8 mouse cellular contexts compared by ENCODE assay signal in the genomic region with DNA sequence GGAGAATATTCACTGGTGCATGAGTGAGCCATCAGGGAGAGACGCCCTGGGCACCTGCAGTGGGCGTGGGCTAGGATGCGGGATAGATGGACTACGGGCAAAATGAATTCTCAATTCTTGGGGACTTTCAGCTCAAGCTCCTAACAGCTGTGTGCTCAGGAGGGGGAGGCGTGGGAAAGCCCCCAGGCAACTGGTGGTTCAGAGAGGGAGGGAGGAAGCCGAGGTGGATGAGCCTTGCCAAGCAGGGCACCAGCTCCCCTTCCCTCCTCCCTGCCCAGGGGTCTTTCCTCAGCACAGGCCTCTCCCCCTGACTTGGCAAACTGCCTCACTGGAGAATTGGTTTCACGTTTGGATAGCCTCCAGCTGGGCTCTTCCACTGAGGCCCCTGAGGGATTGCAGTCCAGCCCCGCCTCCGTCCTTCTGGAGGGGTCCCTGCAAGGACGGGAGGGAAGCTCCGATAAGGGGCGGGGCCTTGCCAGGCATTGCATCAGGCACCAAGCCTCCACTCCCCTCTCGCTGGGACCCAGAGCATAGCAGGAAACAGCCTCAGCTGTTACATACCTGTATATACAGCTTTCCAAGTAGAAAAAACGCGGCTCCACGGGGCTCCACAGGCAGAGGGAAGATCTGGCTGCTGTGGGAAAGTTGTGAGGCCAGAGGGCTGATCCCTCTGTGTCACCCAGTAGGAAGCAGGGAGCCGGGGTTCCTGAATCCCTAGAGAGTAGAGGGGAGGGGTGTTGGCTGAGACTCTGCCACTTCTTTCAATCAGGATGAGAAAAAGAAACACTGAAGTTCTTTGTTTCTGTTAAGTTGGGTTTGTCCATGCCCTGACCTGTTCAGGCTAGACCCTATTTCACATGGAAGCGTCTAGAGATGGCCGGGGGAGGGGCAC. TPM values are rescaled to one million over a fixed set of nuclear protein-coding genes. Genes with fewer than 3 reads are reported as not detected.
DNase-seq lines count a peak whose midpoint lies in the region; ATAC-seq lines count a peak whose summit lies in the region.

No protein-coding gene starts in this region.

- H3K27ac ChIP-seq in embryonic facial prominence, embryonic 15.5 days (replicated peaks): peak overlapping the region; percentile 73
- H3K27ac ChIP-seq in intestine, embryonic 15.5 days: peak overlapping the region; percentile 65
- peak overlapping the region; percentile 75 for H3K27ac ChIP-seq in midbrain, embryonic 10.5 days (replicated peaks)

- H3K36me3 ChIP-seq in embryonic facial prominence, embryonic 15.5 days: no peaks in the 10 kb centered on the region
- H3K36me3 ChIP-seq in intestine, embryonic 15.5 days: no peaks in the 10 kb centered on the region
- no peaks in the 10 kb centered on the region for H3K36me3 ChIP-seq in midbrain, embryonic 10.5 days

- peak; percentile 58 to 69 for DNase-seq in layer of hippocampus, postnatal 10 days (ENCODE audit: low spot score in 2 of 2)
- DNase-seq in layer of hippocampus, adult 11-12 months (ENCODE audit: low spot score): no peak
- DNase-seq in NIH3T3 (ENCODE audit: low read depth): peak; percentile 81
- DNase-seq in midbrain, embryonic 10.5 days (ENCODE audit: low spot score): peak; percentile 68
- no peak for DNase-seq in adipocyte (ENCODE audit: low spot score)
- no peak for DNase-seq in left cerebral cortex, adult 8-10 months (ENCODE audit: low spot score in 2 of 2)

- 6% methylated on average over 19 of the region's 19 CpGs for WGBS in embryonic facial prominence, embryonic 15.5 days
- WGBS in intestine, embryonic 15.5 days: 9% methylated on average over 19 of the region's 19 CpGs
- 6% methylated on average over 19 of the region's 19 CpGs for WGBS in midbrain, embryonic 10.5 days

- H3K9me3 ChIP-seq in embryonic facial prominence, embryonic 15.5 days (replicated peaks): no peaks in the 10 kb centered on the region
- no peaks in the 10 kb centered on the region for H3K9me3 ChIP-seq in intestine, embryonic 15.5 days
- no peaks in the 10 kb centered on the region for H3K9me3 ChIP-seq in midbrain, embryonic 10.5 days (replicated peaks)

- no peak overlapping the region for H3K9ac ChIP-seq in embryonic facial prominence, embryonic 15.5 days
- H3K9ac ChIP-seq in intestine, embryonic 15.5 days: no peak overlapping the region

- peaks cover 55% of the 10 kb centered on the region for H3K4me1 ChIP-seq in embryonic facial prominence, embryonic 15.5 days
- H3K4me1 ChIP-seq in intestine, embryonic 15.5 days (replicated peaks): peaks cover 38% of the 10 kb centered on the region
- H3K4me1 ChIP-seq in midbrain, embryonic 10.5 days: peaks cover 43% of the 10 kb centered on the region

- peak overlapping the region; percentile 21 for H3K4me3 ChIP-seq in embryonic facial prominence, embryonic 15.5 days (replicated peaks)
- H3K4me3 ChIP-seq in intestine, embryonic 15.5 days (replicated peaks): no peak overlapping the region
- peak overlapping the region; percentile 33 for H3K4me3 ChIP-seq in midbrain, embryonic 10.5 days

- no peaks in the 10 kb centered on the region for H3K27me3 ChIP-seq in embryonic facial prominence, embryonic 15.5 days
- no peaks in the 10 kb centered on the region for H3K27me3 ChIP-seq in intestine, embryonic 15.5 days (replicated peaks)
- peaks cover 26% of the 10 kb centered on the region for H3K27me3 ChIP-seq in midbrain, embryonic 10.5 days (ENCODE audit: low read depth, poor library complexity, severe bottlenecking)

- ATAC-seq in embryonic facial prominence, embryonic 15.5 days (ENCODE audit: insufficient number of reproducible peaks, low FRiP score, low TSS enrichment, low read depth): peak; percentile 87
- ATAC-seq in intestine, embryonic 15.5 days: peak; percentile 85

- H3K4me2 ChIP-seq in embryonic facial prominence, embryonic 15.5 days (replicated peaks): peak overlapping the region; percentile 44
- peak overlapping the region; percentile 48 for H3K4me2 ChIP-seq in intestine, embryonic 15.5 days (replicated peaks)

RNA-seq across cellular contexts. Expression of gene Chst3, which starts 25.3 kb away (rescaled TPM):
- 1 to 10 TPM; 2.5 to 3.3 TPM for total RNA-seq in layer of hippocampus, postnatal 10 days (2021)
- polyA plus RNA-seq in embryonic facial prominence, embryonic 15.5 days (2015; fragmentation: Nextera tagmentation; extraction: Ambion mirVana): 2.8 TPM in 2 replicates
- polyA plus RNA-seq in intestine, embryonic 15.5 days (2015; fragmentation: Nextera tagmentation; extraction: Ambion mirVana): 1.9 TPM in 2 replicates
- polyA plus RNA-seq in midbrain, embryonic 10.5 days (2016; fragmentation: Nextera tagmentation; extraction: Ambion mirVana): 2.0 and 2.5 TPM in 2 replicates
- total RNA-seq in left cerebral cortex, adult 8-10 months (2022): 1 to 10 TPM; 1.2 to 2.0 (median 1.9) TPM

Comparison
In these comparisons a context has a peak if more than half of its experiments do, and no peak if none do; other contexts are left out.
1. DNase-seq: peak in layer of hippocampus, postnatal 10 days (2 of 2), NIH3T3 (single experiment) and midbrain, embryonic 10.5 days (single experiment); none in layer of hippocampus, adult 11-12 months (single experiment), adipocyte (single experiment) and left cerebral cortex, adult 8-10 months (0 of 2).
2. Peak in every context shown above with its lines, with median percentiles within 50 percentile points of each other: H3K27ac ChIP-seq.